Mouse (Mus musculus): Measurements from ENCODE around the gene Usf3.

Usf3 gene

DNA sequence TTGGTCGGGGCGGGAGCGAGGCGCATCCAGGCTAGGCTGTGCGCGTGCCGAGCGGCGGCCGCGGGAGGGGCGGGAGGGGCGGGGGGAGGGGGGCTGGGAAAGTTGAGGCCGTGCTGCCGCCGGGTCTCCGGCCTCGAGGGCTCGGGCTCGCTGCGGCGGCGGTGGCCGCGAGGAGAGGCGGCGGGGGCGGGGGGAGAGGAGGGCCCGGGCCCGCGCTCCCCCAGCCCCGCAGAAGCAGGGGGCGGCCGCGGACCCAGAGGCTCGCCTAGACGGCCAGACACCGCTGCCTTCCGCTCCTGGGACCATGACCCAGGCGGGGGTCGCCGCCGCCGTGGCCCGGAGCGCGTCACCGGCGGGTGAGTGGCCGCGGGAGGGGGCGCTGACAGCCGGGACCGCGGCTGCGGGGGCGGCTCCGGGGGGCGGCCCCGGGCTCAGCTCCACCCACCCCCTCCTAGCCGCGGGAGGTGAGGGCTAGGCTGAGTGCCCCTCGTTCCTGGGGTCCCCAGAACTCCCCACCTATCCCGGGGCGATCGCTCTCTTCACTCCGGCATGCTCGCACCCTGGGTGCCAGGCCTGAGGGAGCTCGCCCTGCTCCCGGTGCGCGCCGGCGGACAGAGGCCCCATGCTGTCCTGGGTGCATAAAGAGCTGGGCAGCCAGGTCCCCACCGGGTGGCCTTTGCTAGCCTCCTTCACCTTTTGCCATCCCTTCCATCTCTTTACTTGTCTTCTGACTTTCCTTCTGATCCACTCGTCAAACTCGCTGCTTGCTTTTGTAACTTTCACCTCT, at the start of gene Usf3:
Usf3 (plus strand) TSS at position 92 of the 787 bp plus-strand sequence.
- in situ Hi-C loops (cut with MboI, MseI) = no loop called here

- in situ Hi-C loops (cut with MboI, MseI) = no loop called here
Measured at GRCm38 (mm10) chr16:44123786-44124185, 49.3 kb upstream of the Usf3 start.

- in situ Hi-C loops (cut with MboI, MseI) = no loop called here
Measured at GRCm38 (mm10) chr16:44124713-44125112, 48.3 kb upstream of the Usf3 start.

DNA sequence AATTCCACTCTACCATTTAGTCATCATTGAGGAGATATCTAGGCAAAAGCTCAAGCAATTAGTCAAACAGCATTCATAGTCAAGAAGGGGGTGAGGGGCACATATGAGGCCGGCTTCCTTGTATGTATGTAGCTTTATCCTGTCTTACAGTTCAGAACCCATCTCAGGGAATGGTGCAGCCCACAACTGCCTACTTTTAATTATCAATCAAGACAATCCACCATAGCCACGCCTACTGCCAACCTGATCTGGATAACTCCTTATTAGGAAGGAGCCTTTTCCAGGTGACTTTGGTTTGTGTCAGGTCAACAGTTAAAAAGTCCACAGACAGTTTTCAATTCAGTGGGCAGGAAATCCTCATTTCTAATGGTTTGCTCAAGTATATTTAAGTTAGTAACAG, 47.6 kb upstream of the Usf3 start:
- in situ Hi-C loops (cut with MboI, MseI) = no loop called here

DNA sequence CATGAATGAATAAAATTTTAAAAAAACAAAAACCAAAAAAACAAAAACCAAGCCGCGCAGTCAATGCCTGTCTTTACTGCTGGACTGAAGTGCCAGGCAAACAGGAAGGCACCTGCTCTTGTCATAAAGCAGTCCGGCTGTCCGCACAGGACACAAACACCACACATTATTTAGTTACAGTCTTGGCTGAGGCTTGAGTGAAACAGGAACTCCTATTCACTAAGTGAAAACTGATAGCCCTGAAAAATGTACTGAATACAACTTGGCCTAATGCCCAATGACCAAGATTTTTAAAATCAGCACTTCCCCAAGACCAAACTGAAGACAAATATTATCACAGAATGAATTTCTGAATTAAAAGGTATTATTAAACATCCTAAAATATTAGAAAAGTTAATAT, 46.6 kb upstream of the Usf3 start:
- in situ Hi-C loops (cut with MboI, MseI) = no loop called here

GRCm38 (mm10) chr16:44132300-44132699, 40.7 kb upstream of the Usf3 start:
- in situ Hi-C loops (cut with MboI, MseI) = no loop called here

DNA sequence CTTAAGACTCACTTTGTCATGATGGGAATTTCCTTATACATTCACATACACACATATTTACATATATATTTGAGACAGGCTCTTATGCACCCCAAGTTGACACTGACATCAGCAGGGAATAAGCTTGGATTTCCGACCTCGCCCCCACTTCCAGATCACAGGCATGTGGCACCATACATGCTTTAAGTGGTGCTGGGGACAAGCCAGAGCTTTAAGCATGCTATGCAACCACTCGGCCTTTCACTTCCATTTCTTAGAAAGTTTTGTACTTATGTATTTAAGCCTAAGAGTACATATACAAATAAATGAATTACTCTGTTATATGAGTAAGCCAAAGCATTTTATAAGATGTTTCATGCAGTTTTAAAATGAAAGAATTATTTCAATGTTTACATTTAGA, 39.9 kb upstream of the Usf3 start:
- in situ Hi-C loops (cut with MboI, MseI) = no loop called here

DNA sequence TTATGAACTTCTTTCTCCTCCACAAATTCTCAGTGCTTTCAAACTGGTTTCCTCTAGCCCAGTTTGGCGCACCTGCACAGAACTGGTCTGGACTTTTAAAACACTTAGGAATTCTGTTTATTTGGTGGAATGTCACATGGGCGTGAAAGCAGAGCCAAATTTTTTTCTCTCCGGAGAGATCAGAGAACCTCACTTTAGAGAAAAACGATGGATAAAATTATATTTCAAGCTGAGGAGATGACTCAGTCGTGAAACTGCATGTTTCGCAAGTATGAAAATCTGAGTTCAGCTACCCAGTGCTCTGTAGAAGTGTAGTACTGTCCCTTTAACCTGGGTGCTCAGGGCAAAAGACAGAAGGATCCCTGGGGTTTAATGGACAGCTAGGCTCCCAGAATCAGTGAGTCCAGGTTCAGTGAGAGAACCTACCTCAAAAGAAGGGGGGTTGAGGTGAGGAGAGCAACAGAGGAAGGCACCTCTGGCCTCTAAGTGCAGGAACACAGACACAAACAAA, 36.5 kb upstream of the Usf3 start:
- in situ Hi-C loops (cut with MboI, MseI) = no loop called here

- in situ Hi-C loops (cut with MboI, MseI) = no loop called here
Measured at GRCm38 (mm10) chr16:44138377-44138978, 34.6 kb upstream of the Usf3 start.

GRCm38 (mm10) chr16:44138979-44139535, 34.0 kb upstream of the Usf3 start:
- in situ Hi-C loops (cut with MboI, MseI) = no loop called here

DNA sequence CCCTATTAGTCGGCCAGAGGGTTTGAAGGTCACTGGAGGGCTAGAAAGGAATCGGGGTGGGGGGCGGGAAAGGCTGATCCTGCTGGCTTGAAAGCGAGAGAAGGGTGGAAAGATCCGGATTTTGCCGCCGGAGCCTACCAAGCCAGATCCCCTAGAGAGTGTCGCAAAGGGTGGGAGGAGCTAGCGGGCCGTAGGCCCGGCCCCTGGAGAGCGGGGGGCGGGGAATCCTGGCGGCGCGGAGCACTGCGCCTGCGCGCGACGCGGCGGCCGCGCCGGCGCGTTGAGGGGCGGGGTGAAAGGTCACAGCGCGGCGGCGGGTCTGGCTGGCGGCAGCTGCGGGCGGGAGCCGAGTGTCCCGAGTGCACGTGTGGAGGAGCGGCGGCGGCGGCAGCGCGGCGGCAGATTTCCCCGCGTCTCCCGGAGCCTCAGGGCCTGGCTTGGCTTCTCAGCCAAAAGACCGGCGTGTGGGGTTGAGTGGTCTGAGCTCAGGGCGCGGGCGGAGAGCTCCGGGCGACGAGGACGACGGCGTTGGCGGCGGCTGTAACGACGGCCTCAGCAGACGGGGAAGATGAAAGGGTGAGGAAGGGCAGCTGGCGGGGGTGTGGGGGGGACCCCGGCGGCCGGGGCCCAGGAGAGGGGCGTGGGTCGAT, 33.4 kb upstream of the Usf3 start, which contains the start of the genes Atp6v1a and Naa50:
Atp6v1a (minus strand) TSS at position 170 of the 650 bp plus-strand sequence.
Naa50 (plus strand) TSS at position 295 of the 650 bp plus-strand sequence.
- in situ Hi-C loops (cut with MboI, MseI) = loop anchor here (10.0 kb wide), 1 partner anchor 205 kb away; the partner anchor contains the start of gene Spice1

- in situ Hi-C loops (cut with MboI, MseI) = loop anchor here (10.0 kb wide), 1 partner anchor 205 kb away; the partner anchor contains the start of gene Spice1
Measured at GRCm38 (mm10) chr16:44140186-44140787, 32.8 kb upstream of the Usf3 start.

DNA sequence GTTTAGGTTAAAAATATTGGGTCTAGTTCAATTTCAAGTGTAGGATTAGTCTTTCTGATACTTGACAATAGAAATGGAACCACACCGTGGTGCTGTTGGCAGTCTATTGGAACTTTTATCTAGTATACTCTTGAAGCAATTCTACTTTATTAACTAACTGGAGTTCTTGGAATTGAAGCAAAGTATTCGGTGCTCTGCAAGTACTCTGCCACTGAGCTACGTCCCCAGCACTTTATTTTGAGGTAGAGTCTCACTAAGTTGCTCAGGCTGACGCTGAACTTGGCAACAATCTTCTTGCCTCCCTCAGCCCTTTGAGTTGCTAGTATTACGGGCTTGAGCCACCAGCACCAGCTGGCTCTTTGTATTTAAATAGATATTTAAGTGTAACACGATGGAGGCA, 31.6 kb upstream of the Usf3 start:
- in situ Hi-C loops (cut with MboI, MseI) = loop anchor here (10.0 kb wide), 1 partner anchor 203 kb away; the partner anchor contains the start of gene Spice1

DNA sequence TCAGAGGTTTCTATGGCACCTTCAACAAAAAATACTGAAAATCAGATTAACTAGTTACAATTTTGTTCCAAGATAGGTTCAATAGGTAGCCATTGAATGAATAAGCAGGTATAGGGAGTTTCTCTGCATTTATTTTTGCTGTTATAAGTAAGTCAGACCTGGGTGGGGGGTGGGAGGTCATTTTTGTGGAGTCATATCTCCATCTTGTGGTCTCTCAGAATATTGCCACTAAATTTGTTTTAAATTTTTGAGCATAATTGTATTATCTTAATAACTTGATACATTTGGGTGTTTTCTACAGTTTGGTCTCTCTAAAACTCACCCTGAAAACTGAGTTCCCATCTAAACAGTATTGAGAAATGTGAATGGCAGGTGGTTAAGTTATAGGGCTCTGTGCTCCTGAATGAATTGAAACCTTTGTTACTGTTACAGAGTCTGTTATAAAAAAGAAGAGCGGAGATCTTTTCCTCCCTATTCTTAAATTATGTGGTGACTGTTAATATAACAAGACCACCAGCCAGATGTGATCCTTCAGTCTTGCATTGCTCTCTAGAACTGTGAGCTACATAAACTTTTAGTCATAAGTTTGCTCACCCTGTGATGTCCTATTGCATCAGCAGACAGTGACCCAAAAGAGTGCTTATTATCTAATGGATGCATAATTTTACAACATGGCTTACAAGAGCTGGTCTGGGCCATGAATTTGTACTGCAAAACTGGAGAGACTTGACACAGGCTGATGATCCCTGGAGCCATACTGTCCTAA, 23.9 kb upstream of the Usf3 start:
- in situ Hi-C loops (cut with MboI, MseI) = loop anchor here (10.0 kb wide), 1 partner anchor 196 kb away; the partner anchor contains the start of gene Spice1

DNA sequence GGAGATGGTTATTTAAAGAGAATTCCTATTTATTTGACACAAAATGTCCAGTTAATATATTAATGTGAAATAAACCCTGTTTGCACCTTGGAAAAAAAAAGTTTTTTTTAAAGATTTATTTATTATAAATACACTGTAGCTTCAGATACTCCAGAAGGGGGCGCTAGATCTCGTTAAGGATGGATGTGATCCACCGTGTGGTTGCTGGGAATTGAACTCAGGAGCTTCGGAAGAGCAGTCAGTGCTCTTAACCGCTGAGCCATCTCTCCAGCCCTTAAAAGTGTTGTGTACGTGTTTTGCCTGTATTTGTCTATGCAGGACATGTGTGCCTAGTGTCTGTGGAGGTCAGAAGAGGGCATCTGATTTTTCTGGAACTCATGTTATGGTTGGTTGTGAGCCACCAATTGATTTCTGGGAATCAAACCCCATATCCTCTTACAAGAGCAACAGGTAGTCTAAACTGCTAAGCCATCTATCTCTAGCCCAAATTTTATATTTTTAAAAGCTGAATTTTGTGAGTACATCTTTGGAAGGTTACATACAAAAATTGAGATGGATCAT, 18.5 kb upstream of the Usf3 start:
- in situ Hi-C loops (cut with MboI, MseI) = no loop called here

DNA sequence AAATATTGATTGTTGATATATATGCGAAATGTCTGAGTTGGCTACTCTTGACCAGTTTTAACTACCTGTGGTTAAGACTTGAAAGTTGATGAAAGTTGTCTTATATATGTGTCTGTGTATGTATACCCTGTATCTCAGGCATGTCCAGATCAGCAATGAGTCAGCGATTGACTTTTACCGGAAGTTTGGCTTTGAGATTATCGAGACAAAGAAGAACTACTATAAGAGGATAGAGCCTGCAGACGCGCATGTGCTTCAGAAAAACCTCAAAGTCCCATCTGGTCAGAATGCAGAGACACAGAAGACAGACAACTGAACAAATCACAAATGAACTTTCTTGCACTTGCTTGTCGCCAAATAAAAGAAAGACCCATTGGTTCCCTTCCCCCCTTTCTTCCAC, 13.7 kb upstream of the Usf3 start:
- in situ Hi-C loops (cut with MboI, MseI) = no loop called here

GRCm38 (mm10) chr16:44163831-44164230, 9.2 kb upstream of the Usf3 start:
- in situ Hi-C loops (cut with MboI, MseI) = loop anchor here (10.0 kb wide), 1 partner anchor 219 kb away; no protein-coding TSS in a partner anchor

- in situ Hi-C loops (cut with MboI, MseI) = loop anchor here (10.0 kb wide), 1 partner anchor 220 kb away; no protein-coding TSS in a partner anchor
Measured at GRCm38 (mm10) chr16:44165182-44165581, 7.9 kb upstream of the Usf3 start.

DNA sequence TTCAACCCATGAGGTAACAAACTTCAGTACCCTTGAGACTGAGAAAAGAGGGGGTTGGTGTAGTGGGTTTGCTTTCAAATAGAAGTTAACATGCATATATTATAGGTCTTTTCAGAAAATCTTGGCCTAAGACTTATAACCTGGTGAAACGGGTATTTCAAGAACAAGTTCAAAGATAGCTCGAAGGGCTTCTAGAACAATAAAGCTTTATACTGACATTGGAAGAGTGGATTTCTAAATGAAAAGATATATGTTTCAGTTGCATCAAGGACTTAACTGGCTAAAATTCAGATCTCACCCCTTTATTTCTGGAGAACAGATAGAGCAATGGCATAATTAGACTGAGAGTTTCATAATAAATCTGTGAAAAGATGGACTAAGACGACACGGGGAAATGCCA, 4.1 kb upstream of the Usf3 start:
- in situ Hi-C loops (cut with MboI, MseI) = loop anchor here (10.0 kb wide), 1 partner anchor 224 kb away; no protein-coding TSS in a partner anchor
